Mouse (Mus musculus) neural tube, embryonic 11.5 days (tissue): ENCODE data around the gene Hmcn2. TPM values are rescaled to one million over a fixed set of nuclear protein-coding genes. Genes with fewer than 3 reads are reported as not detected.

Source experiments
- ATAC-seq: fragments of 200-750 bp; cut with Nextera tagmentation; 2 replicates; pipeline ENCODE4 v1.8.0; 2017; ENCODE audit warnings: moderate number of reproducible peaks, mild to moderate bottlenecking, moderate TSS enrichment, moderate library complexity; ENCODE audit not compliant: insufficient read depth, low FRiP score, low TSS enrichment
- DNase-seq: peaks from one replicate; pipeline ENCODE4 v3.0.0-alpha.2; 2015; ENCODE audit warnings: low spot score
- H3K27ac ChIP-seq: fragments of 300-500 bp; sonication (generic); 2 replicates; pipeline ENCODE4 v1.5.1; 2014; ENCODE audit warnings: low read depth, mild to moderate bottlenecking, low read length
- H3K27me3 ChIP-seq: fragments of 300-500 bp; sonication (generic); 2 replicates; pipeline ENCODE4 v1.6.1; 2014; ENCODE audit warnings: mild to moderate bottlenecking, low read length, mixed read lengths; ENCODE audit not compliant: control insufficient read depth, insufficient read depth
- H3K36me3 ChIP-seq: fragments of 300-500 bp; sonication (generic); 2 replicates; pipeline ENCODE4 v1.6.1; 2014; ENCODE audit warnings: mild to moderate bottlenecking, low read length, moderate library complexity, mixed read lengths; ENCODE audit not compliant: control insufficient read depth, insufficient read depth
- H3K4me1 ChIP-seq: fragments of 300-500 bp; sonication (generic); 2 replicates; pipeline ENCODE4 v1.6.1; 2014; ENCODE audit warnings: low read length, mixed read lengths; ENCODE audit not compliant: control insufficient read depth, insufficient read depth
- H3K4me2 ChIP-seq: fragments of 300-500 bp; sonication (generic); 2 replicates; pipeline ENCODE4 v1.6.1; 2014; ENCODE audit warnings: low read depth, mild to moderate bottlenecking, moderate library complexity
- H3K4me3 ChIP-seq: fragments of 300-500 bp; sonication (generic); 2 replicates; pipeline ENCODE4 v1.5.1; 2014; ENCODE audit warnings: low read depth, low read length
- H3K9ac ChIP-seq: fragments of 300-500 bp; sonication (generic); 2 replicates; pipeline ENCODE4 v1.6.1; 2014; ENCODE audit warnings: mild to moderate bottlenecking, low read length
- H3K9me3 ChIP-seq: fragments of 300-500 bp; sonication (generic); 2 replicates; pipeline ENCODE4 v1.6.1; 2016; ENCODE audit warnings: low read length; ENCODE audit not compliant: control insufficient read depth
- WGBS: fragments of 180-500 bp; shearing (Covaris S2); extraction: QIAGEN DNeasy Blood & Tissue Kit; methylation state at CpG from one replicate; pipeline ENCODE4 v1.1.7; 2014; 5-methylcytosine and 5-hydroxymethylcytosine counted together
- polyA plus RNA-seq: library from polyadenylated mRNA; unstranded; fragments of >200 nt; fragmentation: Nextera tagmentation; extraction: Ambion mirVana; gene quantifications from 2 replicates; pipeline ENCODE4 v1.2.1, GENCODE M21; 2014

Hmcn2 gene
- polyA plus RNA-seq, 1 experiment from 2014 or later: 0.17 TPM

- no peak overlapping the region for H3K9ac ChIP-seq
- no peak overlapping the region for H3K4me2 ChIP-seq
- H3K27me3 ChIP-seq: no peaks in the 10 kb centered on the region
- H3K9me3 ChIP-seq: no peaks in the 10 kb centered on the region
- no peak for DNase-seq
- H3K36me3 ChIP-seq: no peaks in the 10 kb centered on the region
- no peak for ATAC-seq
- no peak overlapping the region for H3K4me3 ChIP-seq
- 93% methylated on average over 4 of the region's 4 CpGs for WGBS
- no peak overlapping the region for H3K27ac ChIP-seq
- H3K4me1 ChIP-seq: peaks cover 13% of the 10 kb centered on the region
Measured at GRCm38 (mm10) chr2:31449902-31450301, 135.7 kb downstream of the Hmcn2 start.

GRCm38 (mm10) chr2:31450661-31451060 lies 136.4 kb downstream of the Hmcn2 start:
- WGBS: 22% methylated on average over 3 of the region's 3 CpGs
- H3K36me3 ChIP-seq: no peaks in the 10 kb centered on the region
- no peaks in the 10 kb centered on the region for H3K9me3 ChIP-seq
- no peak overlapping the region for H3K9ac ChIP-seq
- no peak overlapping the region for H3K4me3 ChIP-seq
- H3K27me3 ChIP-seq: no peaks in the 10 kb centered on the region
- H3K27ac ChIP-seq: no peak overlapping the region
- H3K4me1 ChIP-seq: peaks cover 13% of the 10 kb centered on the region
- no peak overlapping the region for H3K4me2 ChIP-seq
- DNase-seq: no peak
- ATAC-seq: no peak

GRCm38 (mm10) chr2:31451530-31451929 lies 137.3 kb downstream of the Hmcn2 start:
- peaks cover 13% of the 10 kb centered on the region for H3K4me1 ChIP-seq
- H3K9me3 ChIP-seq: no peaks in the 10 kb centered on the region
- WGBS: 56% methylated on average over 1 of the region's 1 CpGs
- H3K4me3 ChIP-seq: no peak overlapping the region
- no peak overlapping the region for H3K9ac ChIP-seq
- H3K4me2 ChIP-seq: no peak overlapping the region
- H3K27ac ChIP-seq: no peak overlapping the region
- H3K27me3 ChIP-seq: no peaks in the 10 kb centered on the region
- ATAC-seq (no peak), DNase-seq (no peak)
- H3K36me3 ChIP-seq: no peaks in the 10 kb centered on the region

GRCm38 (mm10) chr2:31453011-31453410 lies 138.8 kb downstream of the Hmcn2 start:
- DNase-seq: no peak
- ATAC-seq: no peak
- WGBS: 83% methylated on average over 13 of the region's 13 CpGs

GRCm38 (mm10) chr2:31453559-31454177 lies 139.5 kb downstream of the Hmcn2 start:
- Histone ChIP-seq H3K4me1 (peaks cover 13% of the 10 kb centered on the region), H3K27me3 (0 out of 2 replicates have a peak, but pooled peaks cover 1% of the 10 kb centered on the region), H3K4me3 (no peak overlapping the region), H3K4me2 (no peak overlapping the region), H3K9ac (no peak overlapping the region), H3K36me3 (no peaks in the 10 kb centered on the region), H3K27ac (no peak overlapping the region), H3K9me3 (no peaks in the 10 kb centered on the region)
- no peak for DNase-seq
- 33% methylated on average over 11 of the region's 11 CpGs for WGBS
- no peak for ATAC-seq

More at GRCm38 (mm10) chr2:31453011-31453410, 138.8 kb downstream of the Hmcn2 start:
- Histone ChIP-seq H3K27ac (no peak overlapping the region), H3K9me3 (no peaks in the 10 kb centered on the region), H3K4me2 (no peak overlapping the region), H3K27me3 (no peaks in the 10 kb centered on the region), H3K9ac (no peak overlapping the region), H3K4me3 (no peak overlapping the region), H3K36me3 (no peaks in the 10 kb centered on the region), H3K4me1 (peaks cover 13% of the 10 kb centered on the region)

- 79% methylated on average over 8 of the region's 8 CpGs for WGBS
- ATAC-seq: no peak
- Histone ChIP-seq H3K9ac (no peak overlapping the region), H3K27ac (no peak overlapping the region), H3K4me1 (peaks cover 7% of the 10 kb centered on the region), H3K9me3 (no peaks in the 10 kb centered on the region), H3K4me3 (no peak overlapping the region), H3K27me3 (peaks cover 3% of the 10 kb centered on the region; the same call in 1 of the 2 replicates), H3K4me2 (no peak overlapping the region), H3K36me3 (no peaks in the 10 kb centered on the region)
- DNase-seq: no peak
Measured at GRCm38 (mm10) chr2:31454280-31454679, 140.1 kb downstream of the Hmcn2 start.

- WGBS: 89% methylated on average over 7 of the region's 7 CpGs
- Histone ChIP-seq H3K4me3 (no peak overlapping the region), H3K4me1 (no peaks in the 10 kb centered on the region), H3K27me3 (peaks cover 14% of the 10 kb centered on the region), H3K36me3 (no peaks in the 10 kb centered on the region), H3K27ac (no peak overlapping the region), H3K4me2 (no peak overlapping the region), H3K9ac (no peak overlapping the region), H3K9me3 (no peaks in the 10 kb centered on the region)
- DNase-seq (no peak), ATAC-seq (no peak)
Measured at GRCm38 (mm10) chr2:31455418-31455817, 141.2 kb downstream of the Hmcn2 start.

GRCm38 (mm10) chr2:31458460-31458859 lies 144.2 kb downstream of the Hmcn2 start:
- no peak overlapping the region for H3K4me3 ChIP-seq
- no peaks in the 10 kb centered on the region for H3K9me3 ChIP-seq
- no peak overlapping the region for H3K9ac ChIP-seq
- no peak overlapping the region for H3K27ac ChIP-seq
- no peak for DNase-seq
- no peaks in the 10 kb centered on the region for H3K4me1 ChIP-seq
- no peaks in the 10 kb centered on the region for H3K36me3 ChIP-seq
- WGBS: 49% methylated on average over 5 of the region's 5 CpGs
- peaks cover 21% of the 10 kb centered on the region for H3K27me3 ChIP-seq
- no peak overlapping the region for H3K4me2 ChIP-seq
- no peak for ATAC-seq
